Mouse (Mus musculus) left cerebral cortex, postnatal 14 days (tissue): ENCODE measurements at regions not wholly inside any gene's neighbourhood (a gene's known extent, or its start where the extent isn't known, plus 50 kb on each side); places are given as distances from the start of the nearest gene placed in this dataset.
A peak's percentile ranks its signal among the peaks of the same experiment; 100 is the strongest.
"Not testable (repeated sequence)": the region's sequence is repeated elsewhere in the genome, so short reads cannot be mapped to it uniquely, and the experiment has no call there.

Experiments
- DNase-seq, 2 experiments: peaks; one replicate each; pipeline ENCODE4 v3.0.0; 2021 to 2022; ENCODE audit warnings: low spot score in 2 of 2, mixed read lengths in 1 of 2
- intact Hi-C: fragments of 180-260 bp; cut with DNase I; formaldehyde crosslinking; loops from one replicate; pipeline ENCODE4 v1.15.1; 2025

GRCm38 (mm10) chr9:9375304-9375904 is 136.5 kb upstream of the Arhgap42 start:
- intact Hi-C loops = loop anchor here (1.0 to 5.0 kb wide), 3 partner anchors 324 to 1532 kb away; no protein-coding TSS in a partner anchor

GRCm38 (mm10) chr9:9372594-9372993 is 133.7 kb upstream of the Arhgap42 start:
- intact Hi-C loops = no loop called here
- DNase-seq = peak in 1 of 2 experiments; percentile 15

More at GRCm38 (mm10) chr9:9375304-9375904, 136.5 kb upstream of the Arhgap42 start:
- DNase-seq = peak; percentile 91 to 93

DNA sequence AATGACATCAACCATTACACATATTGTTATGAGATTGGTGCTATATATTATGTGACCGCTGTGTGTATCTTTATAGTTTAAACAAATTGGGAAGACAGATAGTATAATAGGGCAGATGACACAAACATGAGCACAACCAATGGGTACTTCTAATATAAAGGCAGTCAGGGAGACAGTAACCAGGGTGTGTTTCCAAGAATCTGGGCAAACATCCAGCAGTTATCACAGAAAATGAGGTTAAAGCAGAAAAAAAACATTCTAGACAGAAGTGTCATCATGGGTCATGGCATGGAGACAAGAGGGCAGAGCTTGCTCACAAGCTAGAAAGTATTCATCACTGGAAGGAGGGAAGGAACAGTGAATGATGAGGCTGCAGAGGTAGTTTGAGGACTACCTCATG is 129.8 kb upstream of the Arhgap42 start:
- DNase-seq = no peak
- intact Hi-C loops = no loop called here

GRCm38 (mm10) chr9:9342456-9343185 is 103.7 kb upstream of the Arhgap42 start:
- no peak for DNase-seq
- intact Hi-C loops = no loop called here

DNA sequence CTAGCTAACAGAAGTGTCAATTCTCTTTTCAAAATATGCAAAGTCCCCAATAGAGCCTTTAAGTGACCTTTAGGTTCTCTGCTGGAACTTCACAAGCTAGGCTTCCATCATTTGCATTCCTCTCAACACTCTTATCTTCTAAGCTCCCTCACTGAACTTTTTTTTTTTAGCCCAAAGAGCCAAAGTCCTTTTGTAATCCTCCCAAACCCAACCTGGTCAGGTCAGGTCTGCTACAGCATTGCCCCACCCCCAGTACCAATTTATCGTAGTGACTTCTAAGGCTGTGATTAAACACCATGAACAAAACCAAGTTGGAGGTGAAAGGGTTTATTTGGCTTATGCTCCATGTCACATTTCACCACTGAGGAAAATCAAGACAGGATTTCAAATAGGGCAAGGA is 79.7 kb upstream of the Arhgap42 start:
- no peak for DNase-seq
- intact Hi-C loops = no loop called here

DNA sequence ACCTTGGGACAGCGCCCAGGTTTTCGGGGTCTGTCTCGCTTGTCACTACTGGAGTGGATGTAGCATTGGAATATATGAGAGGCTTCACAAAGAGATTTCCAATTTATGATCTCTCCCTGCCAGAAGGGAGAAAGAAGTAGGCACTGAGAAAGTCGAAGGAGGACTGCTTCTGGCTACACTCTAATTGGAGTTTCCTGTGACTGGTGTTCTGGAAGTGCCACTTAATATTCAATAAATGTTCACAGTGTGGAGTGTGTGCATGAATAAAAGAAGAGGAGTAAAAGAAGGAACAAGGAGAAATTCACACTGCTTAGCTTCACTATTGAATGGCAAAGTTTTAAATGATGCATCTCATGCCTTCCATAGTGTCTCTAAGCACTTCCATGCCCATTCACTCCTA is 77.1 kb upstream of the Arhgap42 start:
- intact Hi-C loops = no loop called here
- no peak for DNase-seq

DNA sequence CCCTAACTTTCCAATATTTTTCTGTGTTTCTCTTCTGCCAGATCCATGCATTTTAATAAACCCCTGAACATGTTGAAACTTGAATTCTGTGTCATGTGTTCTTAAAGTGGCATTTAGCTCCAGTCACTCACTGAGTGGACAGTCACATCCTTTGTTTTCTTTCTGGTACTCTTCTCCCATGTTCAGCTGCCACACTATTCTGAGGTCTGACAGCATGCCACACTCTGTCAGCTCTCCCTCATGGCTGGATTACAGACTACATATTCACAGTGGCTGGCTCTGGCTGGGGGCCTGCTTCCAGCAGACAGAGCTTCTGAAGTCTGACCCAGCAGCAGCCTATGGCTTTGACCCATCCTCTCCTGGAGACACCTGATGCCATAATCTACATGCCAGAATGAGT is 73.4 kb upstream of the Arhgap42 start:
- DNase-seq = no peak
- intact Hi-C loops = no loop called here

DNA sequence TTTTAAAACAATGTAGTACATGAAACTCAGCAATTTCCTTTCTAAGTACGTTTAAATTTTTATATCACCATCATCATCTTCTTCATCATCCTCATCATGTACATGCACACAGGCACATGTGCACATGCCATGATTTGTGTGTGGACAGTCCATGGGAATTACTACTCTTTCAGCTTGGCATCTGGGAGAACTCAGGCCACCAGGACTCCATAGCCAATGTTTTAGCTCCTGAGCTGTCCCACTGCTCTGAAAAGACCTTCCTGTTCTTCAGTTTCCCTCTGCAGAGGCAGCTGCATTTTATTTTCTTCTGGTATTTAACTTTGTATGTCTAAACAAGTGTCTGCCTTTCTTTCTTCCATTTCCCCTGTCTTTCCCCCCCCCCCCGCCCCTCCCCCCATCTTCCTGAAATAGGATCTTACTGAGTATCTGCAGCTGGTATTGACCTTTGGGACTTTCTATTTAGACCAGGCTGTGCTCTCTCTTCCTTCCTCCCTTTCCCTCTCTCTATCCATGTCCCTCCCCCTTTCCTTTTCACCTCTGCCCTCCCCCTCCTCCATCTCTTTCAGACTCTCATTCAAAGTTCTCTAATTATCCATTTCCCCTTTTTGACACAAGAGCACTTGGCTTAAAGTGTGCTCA is 72.8 kb upstream of the Arhgap42 start:
- intact Hi-C loops = no loop called here
- no peak for DNase-seq

- intact Hi-C loops = not testable (repeated sequence)
Measured at GRCm38 (mm10) chr9:9311040-9311583, 72.2 kb upstream of the Arhgap42 start.

DNA sequence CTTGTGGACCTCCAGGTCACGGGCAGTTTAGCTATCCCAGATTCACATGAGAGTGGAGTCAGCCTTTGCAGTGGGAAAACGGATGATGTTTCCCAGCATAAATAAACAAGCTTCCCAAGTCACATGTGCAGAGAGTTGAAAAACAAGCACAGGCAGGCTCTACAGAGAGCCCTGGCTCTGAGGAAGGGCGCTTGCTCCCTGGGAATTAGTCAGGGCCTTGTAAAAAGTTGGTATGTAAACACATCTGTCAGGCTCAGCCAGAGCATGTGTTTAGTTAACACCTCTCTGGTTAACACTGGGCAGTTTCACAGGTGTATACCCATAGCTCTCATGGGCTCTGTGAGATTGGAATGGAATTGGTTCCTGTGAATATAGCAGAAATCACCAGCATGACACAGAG is 51.9 kb upstream of the Arhgap42 start:
- intact Hi-C loops = no loop called here

More at GRCm38 (mm10) chr9:9311040-9311583, 72.2 kb upstream of the Arhgap42 start:
- DNase-seq = not testable (repeated sequence)

GRCm38 (mm10) chr9:9289570-9289969 is 50.7 kb upstream of the Arhgap42 start:
- no peak for DNase-seq
- intact Hi-C loops = no loop called here

More for the DNA sequence above, 51.9 kb upstream of the Arhgap42 start:
- DNase-seq = no peak
